23 mouse cellular contexts compared by ENCODE assay signal in genomic region chr14:18795787-18796186, GRCm38 (mm10).
DNase-seq lines count a peak whose midpoint lies in the region; ATAC-seq and TF ChIP-seq lines count a peak whose summit lies in the region.
"Had no signal": no experiment of that assay in that cellular context is flagged by ENCODE, and none has a peak within 500 bp of the region (broad histone marks: within the 10 kb centered on the region; RNA-seq: fewer than 3 reads in every experiment).

No protein-coding gene starts in this region.

- no peaks in the 10 kb centered on the region for H3K4me1 ChIP-seq in heart, embryonic 11.5 days (ENCODE audit: control insufficient read depth, insufficient read depth, low read length)
- H3K4me1 ChIP-seq in liver, adult 2 months (ENCODE audit: control insufficient read depth, insufficient read depth, low read length) = peaks cover 10% of the 10 kb centered on the region; the same call in 1 of the 2 replicates
- H3K4me1 ChIP-seq in lung, postnatal 0 days (ENCODE audit: insufficient read depth, low read depth, low read length) = no peaks in the 10 kb centered on the region
- H3K4me1 ChIP-seq: embryonic facial prominence, embryonic 10.5 days; embryonic facial prominence, embryonic 12.5 days had no signal

- peaks cover 3% of the 10 kb centered on the region; the same call in 1 of the 2 replicates for H3K9me3 ChIP-seq in heart, embryonic 11.5 days (replicated peaks; ENCODE audit: control insufficient read depth, low read length)
- no peaks in the 10 kb centered on the region for H3K9me3 ChIP-seq in lung, postnatal 0 days (ENCODE audit: low read length)
- H3K9me3 ChIP-seq: embryonic facial prominence, embryonic 10.5 days had no signal

- H3K36me3 ChIP-seq in heart, embryonic 11.5 days (ENCODE audit: control insufficient read depth, insufficient read depth, low read length) = no peaks in the 10 kb centered on the region
- no peaks in the 10 kb centered on the region for H3K36me3 ChIP-seq in liver, adult 2 months (ENCODE audit: control insufficient read depth, insufficient read depth, low read length)
- H3K36me3 ChIP-seq in lung, postnatal 0 days (ENCODE audit: insufficient read depth, low read length) = no peaks in the 10 kb centered on the region
- H3K36me3 ChIP-seq: embryonic facial prominence, embryonic 10.5 days; embryonic facial prominence, embryonic 12.5 days had no signal

- H3K9ac ChIP-seq in heart, embryonic 11.5 days (ENCODE audit: low read depth, low read length) = no peak overlapping the region
- H3K9ac ChIP-seq in liver, adult 2 months (ENCODE audit: low read depth, low read length) = no peak overlapping the region
- H3K9ac ChIP-seq in lung, postnatal 0 days (replicated peaks; ENCODE audit: low read depth) = no peak overlapping the region
- H3K9ac ChIP-seq: embryonic facial prominence, embryonic 12.5 days had no signal

- no peak overlapping the region for H3K4me2 ChIP-seq in heart, embryonic 11.5 days
- H3K4me2 ChIP-seq in lung, postnatal 0 days (replicated peaks; ENCODE audit: low read depth, low read length) = no peak overlapping the region
- H3K4me2 ChIP-seq: embryonic facial prominence, embryonic 12.5 days had no signal

- 62% methylated on average over 2 of the region's 2 CpGs for WGBS in heart, embryonic 11.5 days (ENCODE audit: insufficient replicate concordance)
- WGBS in liver, adult 2 months = 56% methylated on average over 2 of the region's 2 CpGs
- WGBS in lung, postnatal 0 days = 51% methylated on average over 2 of the region's 2 CpGs

- H3K4me3 ChIP-seq in heart, embryonic 11.5 days (ENCODE audit: low read depth, low read length) = no peak overlapping the region
- H3K4me3 ChIP-seq in liver, adult 2 months (ENCODE audit: insufficient read depth, low read depth, low read length) = no peak overlapping the region
- no peak overlapping the region for H3K4me3 ChIP-seq in lung, postnatal 0 days (ENCODE audit: low read depth, low read length)
- H3K4me3 ChIP-seq: embryonic facial prominence, embryonic 10.5 days; embryonic facial prominence, embryonic 12.5 days had no signal

- no peak for TF ChIP-seq CTCF in liver, adult 2 months (IDR thresholded peaks at IDR 0.05; ENCODE audit: low read depth, low read length)
- no peak for TF ChIP-seq CTCF in lung, postnatal 0 days (IDR thresholded peaks at IDR 0.05)

- peak; percentile 16 for DNase-seq in heart, adult 11 months
- DNase-seq in liver, adult 2 months (ENCODE audit: extremely low read depth, low read depth, low spot score) = peak; percentile 38
- no peak for DNase-seq in liver
- DNase-seq in lung, postnatal 0 days (ENCODE audit: low spot score) = peak; percentile 53
- DNase-seq in lung, postnatal 14 days = no peak
- DNase-seq in ZHBTc4 (ENCODE audit: low read depth, low spot score) = peak; percentile 35
- no peak for DNase-seq in adrenal gland, postnatal 36 days
- DNase-seq: adrenal gland, adult 2 months; adrenal gland, postnatal 10 days; adrenal gland, postnatal 25 days; B cell, adult 2 months; cerebellum, adult 11-12 months; cerebellum, adult 2 months; cerebellum, adult 9-10 months; cerebellum, postnatal 10 days; cerebellum, postnatal 25 days had no signal

- ATAC-seq in heart, embryonic 11.5 days (replicated peaks; ENCODE audit: insufficient number of reproducible peaks, low FRiP score, low TSS enrichment) = no peak
- ATAC-seq in lung, postnatal 0 days = peak; percentile 90
- ATAC-seq: CD4-positive, CD25-positive, alpha-beta regulatory T cell, adult 4 months; forebrain, embryonic 14.5 days; forebrain, embryonic 16.5 days had no signal

- no peak overlapping the region for H3K27ac ChIP-seq in heart, embryonic 11.5 days (ENCODE audit: low read depth, low read length)
- no peak overlapping the region for H3K27ac ChIP-seq in liver, adult 2 months (replicated peaks; ENCODE audit: insufficient read depth, low read depth, low read length)
- H3K27ac ChIP-seq in lung, postnatal 0 days (ENCODE audit: low read length) = peak overlapping the region; percentile 32; the same call in 1 of the 2 replicates
- H3K27ac ChIP-seq: embryonic facial prominence, embryonic 10.5 days; embryonic facial prominence, embryonic 12.5 days had no signal

- H3K79me2 ChIP-seq in liver, adult 2 months (ENCODE audit: control insufficient read depth, insufficient read depth, low read length) = peaks cover 2% of the 10 kb centered on the region; the same call in 1 of the 2 replicates

- TF ChIP-seq EP300 in lung, postnatal 0 days (IDR thresholded peaks at IDR 0.05) = peak; percentile 48

- TF ChIP-seq POLR2A in liver, adult 2 months (IDR thresholded peaks at IDR 0.05; ENCODE audit: extremely low read depth, insufficient read depth, low read length) = no peak

- H3K27me3 ChIP-seq in heart, embryonic 11.5 days (ENCODE audit: control insufficient read depth, insufficient read depth, low read length) = no peaks in the 10 kb centered on the region
- no peaks in the 10 kb centered on the region for H3K27me3 ChIP-seq in liver, adult 2 months (ENCODE audit: control insufficient read depth, insufficient read depth, low read length)
- no peaks in the 10 kb centered on the region for H3K27me3 ChIP-seq in lung, postnatal 0 days (replicated peaks; ENCODE audit: insufficient read depth, low read length)
- H3K27me3 ChIP-seq: CH12.LX; embryonic facial prominence, embryonic 12.5 days had no signal

Comparison
In these comparisons a context has a peak if more than half of its experiments do, and no peak if none do; other contexts are left out.
1. DNase-seq: peak in heart, adult 11 months (single experiment), liver, adult 2 months (single experiment), lung, postnatal 0 days (single experiment) and ZHBTc4 (single experiment); none in liver (single experiment), lung, postnatal 14 days (single experiment) and adrenal gland, postnatal 36 days (0 of 2).